Mouse (Mus musculus) brain, embryonic 14.5 days (tissue): ENCODE measurements around the gene Tmem167. TPM values are rescaled to one million over a fixed set of nuclear protein-coding genes. Genes with fewer than 3 reads are reported as not detected.

Experiments used
- DNase-seq: peaks from one replicate; pipeline ENCODE4 v3.0.0-alpha.2; 2011; ENCODE audit warnings: low read depth
- CTCF ChIP-seq: fragments of 200-500 bp; IDR thresholded peaks from 2 replicates; pipeline ENCODE4 v1.5.1; 2012; ENCODE audit warnings: inconsistent platforms, mild to moderate bottlenecking, moderate library complexity, borderline replicate concordance; ENCODE audit not compliant: insufficient read depth, insufficient read length; ENCODE audit errors: extremely low read depth
- POLR2A ChIP-seq: fragments of 200-500 bp; IDR thresholded peaks from 2 replicates; pipeline ENCODE4 v1.6.1; 2012; ENCODE audit warnings: mild to moderate bottlenecking, inconsistent platforms, borderline replicate concordance; ENCODE audit not compliant: poor library complexity, insufficient read depth, insufficient read length, severe bottlenecking; ENCODE audit errors: extremely low read depth
- polyA plus RNA-seq: library from polyadenylated mRNA; depleted of rRNA; stranded (reverse); fragments of >200 nt; gene quantifications from 2 replicates; pipeline ENCODE4 v1.2.3, GENCODE M21; 2012; rRNA removed

Tmem167 gene
- polyA plus RNA-seq, 1 experiment = 18.6 TPM

DNA sequence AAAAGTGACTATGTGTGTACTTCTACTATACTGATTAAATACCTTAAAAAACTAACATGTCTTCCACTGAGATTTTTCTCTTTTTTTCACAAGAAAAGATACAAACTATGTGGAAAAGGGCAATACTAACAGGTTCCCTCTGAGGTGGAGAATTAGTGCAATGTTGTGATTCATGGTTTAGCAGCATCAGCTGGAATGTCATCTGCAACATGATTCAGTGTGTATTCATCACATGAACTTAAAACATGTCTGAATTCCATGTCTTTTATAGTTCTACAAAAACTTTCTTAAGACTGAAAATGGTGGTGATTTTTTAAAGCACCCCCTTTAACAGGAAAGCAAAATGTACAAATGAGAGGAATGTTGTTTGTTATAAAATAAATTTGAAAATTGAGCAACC lies 63.0 kb downstream of the Tmem167 start:
- TF ChIP-seq POLR2A (no peak), CTCF (no peak)
- DNase-seq = no peak

DNA sequence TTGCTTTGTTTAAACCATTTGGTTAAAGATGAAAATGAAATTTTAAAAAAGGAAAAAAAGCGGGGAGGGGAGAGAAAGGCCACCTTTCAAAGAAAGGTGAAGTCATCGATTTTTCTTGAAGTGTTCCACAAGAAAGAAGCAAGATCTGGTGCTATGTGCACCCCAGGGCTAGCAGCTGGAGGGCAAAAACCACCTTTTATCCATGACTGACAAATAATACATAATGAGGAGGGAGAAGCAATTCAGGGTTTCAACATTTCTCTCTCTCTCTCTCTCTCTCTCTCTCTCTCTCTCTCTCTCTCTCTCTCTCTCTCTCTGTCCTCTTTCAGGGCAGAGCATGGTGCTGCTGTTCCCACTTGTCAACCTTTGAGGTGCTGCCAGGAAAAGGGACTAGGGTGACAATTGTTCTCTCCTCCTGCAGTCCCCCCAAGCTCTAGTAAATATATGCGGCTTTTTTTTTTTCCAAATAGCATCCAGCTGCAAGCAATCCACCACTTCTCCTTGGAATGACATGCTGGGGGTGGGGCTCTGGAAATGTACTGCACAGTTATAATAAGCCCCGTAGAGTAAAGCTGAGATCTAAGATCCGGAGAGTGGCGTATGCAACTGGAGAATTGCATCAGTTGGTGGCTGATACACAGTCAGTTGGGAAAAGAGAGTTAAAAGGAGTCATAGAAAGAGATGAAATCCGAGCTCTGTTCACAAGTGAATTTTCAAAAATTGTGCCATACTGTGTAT lies 63.8 kb downstream of the Tmem167 start:
- no peak for TF ChIP-seq CTCF
- TF ChIP-seq POLR2A = no peak
- peak; percentile 91 for DNase-seq

DNA sequence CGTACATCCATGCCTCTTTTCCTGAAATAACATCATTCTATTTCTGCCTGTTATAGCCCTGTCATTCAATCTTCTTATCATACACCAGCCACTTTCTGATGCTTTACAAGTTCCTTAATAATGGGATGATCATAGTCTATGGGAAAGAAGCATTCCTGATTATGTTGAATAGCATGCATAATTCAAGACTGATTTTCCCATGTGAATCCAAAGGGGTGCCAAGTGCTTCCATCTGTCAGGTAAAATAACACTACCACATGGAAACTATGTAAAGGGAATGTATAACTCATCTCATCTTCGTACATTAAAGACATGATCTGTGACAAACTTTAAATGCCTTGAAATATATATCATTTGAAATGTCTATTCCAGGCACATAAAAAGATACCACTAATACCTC lies 75.2 kb downstream of the Tmem167 start:
- DNase-seq = peak; percentile 59

DNA sequence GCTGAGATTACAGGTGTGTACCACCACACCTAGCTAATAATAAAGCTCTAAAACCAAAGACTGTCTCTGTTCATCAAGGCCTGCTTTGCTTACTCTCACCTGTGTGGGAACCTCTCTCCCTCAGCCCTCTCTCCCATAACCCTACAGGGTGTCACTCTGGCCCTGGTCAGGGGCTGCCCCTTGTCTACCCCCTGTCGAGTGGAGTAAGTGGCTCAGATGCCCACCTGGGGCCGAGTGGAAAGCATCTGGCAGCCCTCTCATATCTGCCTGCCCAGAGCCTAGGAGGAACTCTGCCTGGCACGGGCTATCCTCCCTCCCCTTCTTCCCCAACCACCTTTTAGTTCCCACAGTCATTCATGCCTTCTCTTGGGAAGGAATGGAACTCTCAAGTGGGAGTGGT lies 78.1 kb downstream of the Tmem167 start:
- DNase-seq = no peak
- TF ChIP-seq CTCF = no peak
- TF ChIP-seq POLR2A = no peak

More for the DNA sequence above, 75.2 kb downstream of the Tmem167 start:
- TF ChIP-seq POLR2A (no peak), CTCF (no peak)

DNA sequence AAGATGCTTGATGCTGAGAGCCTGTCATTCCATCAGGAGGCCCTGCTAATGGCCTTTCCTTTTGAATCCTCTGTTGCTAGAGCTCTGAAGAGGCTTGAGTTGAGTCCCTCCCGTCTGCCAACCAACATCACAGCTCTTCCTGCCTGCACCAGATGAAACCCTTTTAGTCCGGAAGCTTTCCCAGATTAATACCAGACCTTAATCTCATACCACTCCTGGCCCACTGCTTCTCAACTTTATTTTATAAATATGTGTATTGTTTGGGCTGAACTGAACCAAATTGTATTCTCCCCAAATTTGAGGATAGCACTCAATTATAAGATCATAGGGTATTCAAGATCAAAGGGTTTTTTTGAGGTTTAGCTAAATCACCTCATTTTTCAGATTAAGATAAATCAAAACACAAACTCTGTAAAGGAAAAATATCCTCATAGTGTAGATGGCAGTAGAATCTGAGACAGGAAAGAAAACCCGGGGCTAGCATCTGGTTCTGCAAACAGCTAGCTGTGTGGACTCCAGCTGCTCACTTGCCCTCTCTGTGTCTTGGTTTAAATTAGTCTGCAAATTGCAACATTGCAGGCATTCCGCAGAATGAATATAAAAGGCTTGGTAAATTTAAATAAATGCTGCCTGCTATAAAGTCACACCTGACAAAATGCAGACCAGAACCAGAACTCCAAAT lies 81.3 kb downstream of the Tmem167 start:
- TF ChIP-seq POLR2A = no peak
- TF ChIP-seq CTCF = no peak
- peak; percentile 52 for DNase-seq

DNA sequence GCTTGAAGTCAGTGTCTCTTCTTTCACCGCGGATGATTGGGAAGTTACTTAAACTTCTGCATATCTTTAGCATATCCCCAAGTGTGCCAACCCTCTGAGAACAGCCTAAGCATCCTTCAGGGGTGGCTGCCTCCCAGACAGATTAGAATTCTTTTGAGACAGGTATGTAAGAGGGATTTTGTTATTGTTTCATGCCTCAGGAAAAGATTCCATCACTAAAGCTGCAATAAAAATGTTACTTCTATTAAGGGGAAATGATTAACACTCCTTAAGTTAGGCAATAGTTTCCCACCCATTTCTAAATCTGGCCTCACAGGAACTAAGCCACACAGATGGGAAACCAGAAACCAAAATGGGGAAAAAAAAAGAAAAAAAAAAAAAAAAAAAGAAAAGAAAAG lies 81.9 kb downstream of the Tmem167 start:
- TF ChIP-seq CTCF (no peak), POLR2A (no peak)
- DNase-seq = no peak

DNA sequence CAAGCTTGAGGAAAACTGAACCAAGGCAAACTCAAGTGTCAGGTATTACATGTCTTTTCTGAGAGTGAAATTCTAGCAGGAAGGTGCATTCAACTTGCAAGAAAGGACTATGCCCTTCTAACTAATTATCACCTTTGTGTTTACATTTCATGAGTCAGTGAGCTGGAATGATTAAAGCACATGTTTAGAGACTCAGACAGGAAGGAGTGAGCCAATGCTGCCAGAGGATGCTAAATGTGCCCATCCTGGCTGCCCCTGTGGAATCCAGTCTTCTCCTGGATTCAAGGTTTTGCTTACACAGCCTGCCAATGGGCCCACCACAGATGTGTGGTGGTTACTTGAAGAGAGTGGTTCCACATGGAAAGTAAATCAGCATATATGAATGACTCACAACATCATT lies 82.5 kb downstream of the Tmem167 start:
- DNase-seq = peak; percentile 63
- TF ChIP-seq CTCF (no peak), POLR2A (no peak)

DNA sequence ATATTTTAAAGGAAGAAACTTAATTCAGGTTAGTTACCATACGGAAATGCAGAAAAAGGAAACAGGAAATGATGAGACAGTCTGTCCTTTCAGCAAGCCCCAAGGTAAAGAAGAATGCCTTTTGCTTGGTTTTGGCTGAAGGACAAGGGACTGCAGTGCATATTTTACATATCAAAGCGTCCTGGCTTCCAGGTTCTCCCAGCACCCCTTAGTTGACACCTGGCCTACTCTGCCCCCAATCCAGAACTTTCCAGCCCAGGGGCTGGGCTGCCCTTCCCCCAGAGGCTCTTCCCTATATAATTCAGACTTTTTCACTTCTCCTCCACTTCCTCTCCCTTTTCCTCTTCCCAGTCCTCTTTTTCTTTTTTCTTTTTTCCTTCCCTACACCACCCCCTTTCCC lies 86.7 kb downstream of the Tmem167 start:
- DNase-seq = no peak
- TF ChIP-seq CTCF (no peak), POLR2A (no peak)

DNA sequence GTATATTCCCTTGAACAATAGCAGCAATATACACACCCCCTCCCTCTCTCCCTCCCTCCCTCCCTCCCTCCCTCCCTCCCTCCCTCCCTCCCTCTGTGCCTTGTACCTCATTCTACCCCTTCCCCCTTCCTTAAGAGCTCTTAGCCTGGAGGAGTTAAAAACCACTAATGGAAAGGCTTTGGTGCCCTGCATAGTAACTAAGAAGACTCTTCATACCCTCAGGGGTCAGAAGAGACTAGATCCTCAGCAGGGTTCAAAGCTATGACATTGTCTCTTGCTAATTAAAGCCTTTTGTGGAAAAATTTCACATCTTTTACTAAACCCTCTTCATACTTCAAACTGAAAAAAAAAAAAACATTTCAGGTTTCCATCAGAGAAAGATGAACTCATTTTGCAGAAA lies 93.3 kb downstream of the Tmem167 start:
- DNase-seq = peak; percentile 51
- TF ChIP-seq CTCF = no peak
- TF ChIP-seq POLR2A = no peak

DNA sequence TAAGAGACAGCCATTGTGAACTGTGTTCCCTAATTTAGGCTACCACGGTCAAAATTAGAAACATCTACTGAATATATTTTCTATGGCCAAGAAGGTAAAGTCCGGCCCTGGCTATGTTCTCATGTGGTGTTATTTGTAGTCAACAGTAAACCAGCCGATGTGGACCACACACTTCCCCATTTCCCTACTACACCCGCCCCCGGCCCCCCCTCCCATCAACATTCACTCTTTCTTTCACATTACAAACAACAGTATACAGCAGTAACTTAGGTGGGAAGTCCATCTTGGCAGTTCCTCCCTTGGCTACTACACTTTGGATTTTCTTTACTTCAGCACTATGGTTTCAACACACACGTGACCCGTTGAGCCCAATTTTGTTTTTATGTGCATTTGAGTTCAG lies 94.6 kb downstream of the Tmem167 start:
- DNase-seq = no peak
- TF ChIP-seq CTCF (no peak), POLR2A (no peak)

DNA sequence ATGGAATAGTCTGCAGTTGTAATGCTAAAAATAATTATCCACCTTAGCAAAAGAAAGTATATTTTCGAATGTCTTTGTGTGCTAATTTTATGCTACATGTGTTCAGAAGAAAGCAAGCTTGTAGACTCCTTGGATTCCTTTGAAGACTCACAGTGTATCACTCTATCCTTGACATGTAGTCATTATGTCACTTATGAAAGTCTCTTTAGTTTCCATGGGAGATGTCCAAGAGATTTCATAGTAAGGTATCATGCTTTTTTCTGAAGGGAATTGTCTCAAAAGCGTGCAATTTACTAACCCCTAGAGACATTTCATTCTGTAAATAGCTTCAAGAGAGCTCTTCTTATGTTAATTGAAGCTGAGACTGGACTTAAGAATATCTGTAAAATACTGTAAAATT lies 97.8 kb downstream of the Tmem167 start:
- TF ChIP-seq POLR2A = no peak
- no peak for TF ChIP-seq CTCF

DNA sequence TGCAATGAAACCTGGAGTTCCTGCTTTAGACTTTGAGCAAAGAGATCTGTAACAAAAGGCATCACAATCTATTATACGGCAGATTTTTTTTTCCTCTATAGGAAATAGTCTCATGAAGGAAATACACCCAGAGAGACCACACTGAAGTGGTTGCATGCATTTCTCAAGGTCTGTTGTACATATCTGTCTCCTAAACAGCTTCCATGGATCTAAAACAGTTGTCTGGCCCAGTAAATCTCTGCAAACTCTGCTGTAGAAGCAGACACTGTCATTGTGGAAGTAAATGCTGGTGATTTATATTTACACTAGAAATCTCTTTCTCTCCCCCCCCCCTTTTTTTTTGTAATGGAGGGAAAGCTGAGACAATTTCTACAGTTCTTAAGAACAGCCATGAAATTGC lies 99.1 kb downstream of the Tmem167 start:
- TF ChIP-seq CTCF = no peak
- TF ChIP-seq POLR2A = no peak
- DNase-seq = no peak

More for the DNA sequence above, 97.8 kb downstream of the Tmem167 start:
- peak; percentile 35 for DNase-seq

DNA sequence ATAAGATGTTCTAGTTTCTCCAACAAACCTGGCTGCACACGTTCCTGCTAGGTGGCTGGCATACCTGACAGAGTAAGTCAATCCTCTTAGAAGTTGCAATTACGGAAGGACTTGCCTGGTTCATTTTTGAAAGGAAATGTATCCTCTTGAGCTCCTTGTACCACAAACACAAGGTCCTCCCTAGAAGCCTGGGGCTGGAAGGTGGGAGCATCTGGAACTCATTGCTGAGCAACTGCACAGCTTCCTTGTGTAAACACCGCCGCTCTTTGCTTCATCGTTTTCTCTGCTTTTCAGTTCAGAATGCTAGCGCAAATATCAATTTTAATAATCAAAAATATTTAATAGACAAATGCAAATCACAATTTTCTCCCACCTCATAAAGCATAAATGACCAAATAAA lies 102.9 kb downstream of the Tmem167 start:
- no peak for DNase-seq
- TF ChIP-seq POLR2A (no peak), CTCF (no peak)

Other genes starting within 250 kb of the Tmem167 start
- 5.9 and 6.1 TPM in 2 replicates for gene Xrcc4, start 485 bp downstream of the Tmem167 start, polyA plus RNA-seq